Mouse (Mus musculus) mesoderm, embryonic 11.5 days (tissue): ENCODE results near the gene Oprm1.
"Not testable (repeated sequence)": the region's sequence is repeated elsewhere in the genome, so short reads cannot be mapped to it uniquely, and the experiment has no call there.

Experiments used
- DNase-seq: peaks from one replicate; pipeline ENCODE4 v3.0.0-alpha.2; 2012; ENCODE audit warnings: low read depth, low spot score

Gene Oprm1

GRCm38 (mm10) chr10:6977843-6978242 lies 219.5 kb downstream of the Oprm1 start:
- no peak for DNase-seq

GRCm38 (mm10) chr10:6978733-6979132 lies 220.4 kb downstream of the Oprm1 start:
- DNase-seq, result no peak

GRCm38 (mm10) chr10:6979216-6979615 lies 220.9 kb downstream of the Oprm1 start:
- no peak for DNase-seq

GRCm38 (mm10) chr10:6979789-6980188 lies 221.5 kb downstream of the Oprm1 start:
- DNase-seq, result no peak

- no peak for DNase-seq
These were observed 221.9 kb downstream of the Oprm1 start for GRCm38 (mm10) chr10:6980236-6980635.

- DNase-seq, result peak; percentile 16
These were observed 224.4 kb downstream of the Oprm1 start for GRCm38 (mm10) chr10:6982751-6983151.

- no peak for DNase-seq
These were observed 225.1 kb downstream of the Oprm1 start for GRCm38 (mm10) chr10:6983431-6983830.

GRCm38 (mm10) chr10:6986246-6986645 lies 227.9 kb downstream of the Oprm1 start:
- DNase-seq, result no peak

- DNase-seq, result no peak
These were observed 229.2 kb downstream of the Oprm1 start for GRCm38 (mm10) chr10:6987399-6988098.

- no peak for DNase-seq
These were observed 230.2 kb downstream of the Oprm1 start for GRCm38 (mm10) chr10:6988555-6988954.

GRCm38 (mm10) chr10:6996895-6997294 lies 238.6 kb downstream of the Oprm1 start:
- no peak for DNase-seq

- no peak for DNase-seq
These were observed 240.4 kb downstream of the Oprm1 start for GRCm38 (mm10) chr10:6998576-6999250.

GRCm38 (mm10) chr10:6999355-6999754 lies 241.0 kb downstream of the Oprm1 start:
- DNase-seq, result no peak

GRCm38 (mm10) chr10:7003898-7004297 lies 245.6 kb downstream of the Oprm1 start:
- DNase-seq, result not testable (repeated sequence)

GRCm38 (mm10) chr10:7004980-7005538 lies 246.8 kb downstream of the Oprm1 start:
- DNase-seq, result no peak

- DNase-seq, result no peak
These were observed 252.2 kb downstream of the Oprm1 start for GRCm38 (mm10) chr10:7010543-7010942.

- no peak for DNase-seq
These were observed 256.9 kb downstream of the Oprm1 start for GRCm38 (mm10) chr10:7015199-7015598.

GRCm38 (mm10) chr10:7019781-7020386 lies 261.6 kb downstream of the Oprm1 start:
- DNase-seq, result no peak

GRCm38 (mm10) chr10:7020551-7020950 lies 262.2 kb downstream of the Oprm1 start:
- no peak for DNase-seq

GRCm38 (mm10) chr10:7025028-7025427 lies 266.7 kb downstream of the Oprm1 start:
- DNase-seq, result no peak

- DNase-seq, result no peak
These were observed 275.2 kb downstream of the Oprm1 start for GRCm38 (mm10) chr10:7033459-7033858.

GRCm38 (mm10) chr10:7035547-7035946 lies 277.2 kb downstream of the Oprm1 start:
- DNase-seq, result no peak
